Mouse (Mus musculus): ENCODE results near the gene Plp2.

DNA sequence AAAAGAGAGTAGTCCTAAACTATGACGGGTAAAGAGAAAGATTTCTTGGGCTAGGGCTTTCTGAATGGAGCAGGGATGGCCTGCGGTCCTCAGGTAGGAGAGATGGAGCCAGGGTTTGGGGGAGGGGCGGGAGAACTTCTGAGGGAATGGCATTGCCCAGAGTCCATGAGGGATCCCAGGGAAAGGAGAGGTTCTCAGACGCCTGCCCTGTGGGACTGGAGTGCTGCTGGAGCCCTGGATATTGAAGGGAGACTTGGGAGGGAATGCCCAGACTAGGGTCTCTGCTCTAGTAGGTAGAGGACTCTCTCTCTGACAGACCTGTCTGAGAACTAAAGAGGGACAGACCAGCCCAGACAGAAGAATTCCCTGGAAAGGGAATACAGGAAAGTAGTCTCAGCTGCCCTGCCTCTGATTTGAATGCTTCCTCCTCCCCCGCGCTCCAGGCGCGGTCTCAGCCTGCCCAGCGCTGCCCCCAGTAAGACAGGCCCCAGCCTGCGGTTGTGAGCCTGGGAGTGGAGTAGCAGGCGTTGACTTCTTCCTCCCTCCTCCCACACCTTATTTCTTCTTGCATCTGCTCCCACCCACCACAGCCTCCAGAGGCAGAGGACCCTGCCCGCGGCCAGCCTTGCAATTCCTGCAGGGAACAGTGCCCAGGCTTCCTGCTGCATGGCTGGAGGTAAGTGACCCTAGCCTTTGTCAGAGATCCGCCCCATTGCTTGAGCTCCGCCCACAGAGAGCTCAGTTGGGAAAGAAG lies 13.0 kb downstream of the Plp2 start:
- TF ChIP-seq POLR2A (IDR thresholded peaks at IDR 0.05; ENCODE audit: insufficient read length, low read depth), result no peak
- no peak for TF ChIP-seq MYOG (IDR thresholded peaks at IDR 0.05; ENCODE audit: control insufficient read depth in 1 of 3, insufficient read depth in 1 of 3, insufficient read length in 2 of 3, low read depth in 2 of 3)
- no peak for TF ChIP-seq E2F4 (IDR thresholded peaks at IDR 0.05; ENCODE audit: insufficient read depth)
- TF ChIP-seq MAX (IDR thresholded peaks at IDR 0.05; ENCODE audit: low read depth), result no peak
- TF ChIP-seq TCF12 (IDR thresholded peaks at IDR 0.05; ENCODE audit: insufficient read depth, poor library complexity, severe bottlenecking), result no peak
- no peak for TF ChIP-seq CEBPB (IDR thresholded peaks at IDR 0.05; ENCODE audit: insufficient read depth, poor library complexity, severe bottlenecking)
- TF ChIP-seq USF1 (IDR thresholded peaks at IDR 0.05; ENCODE audit: low read depth), result no peak
